Mouse (Mus musculus) right cerebral cortex, adult 18-20 months (tissue): ENCODE results near the gene Rras.

Experiments used
- DNase-seq: peaks from one replicate; pipeline ENCODE4 v3.0.0; 2022; ENCODE audit warnings: mixed read lengths

The Rras gene

DNA sequence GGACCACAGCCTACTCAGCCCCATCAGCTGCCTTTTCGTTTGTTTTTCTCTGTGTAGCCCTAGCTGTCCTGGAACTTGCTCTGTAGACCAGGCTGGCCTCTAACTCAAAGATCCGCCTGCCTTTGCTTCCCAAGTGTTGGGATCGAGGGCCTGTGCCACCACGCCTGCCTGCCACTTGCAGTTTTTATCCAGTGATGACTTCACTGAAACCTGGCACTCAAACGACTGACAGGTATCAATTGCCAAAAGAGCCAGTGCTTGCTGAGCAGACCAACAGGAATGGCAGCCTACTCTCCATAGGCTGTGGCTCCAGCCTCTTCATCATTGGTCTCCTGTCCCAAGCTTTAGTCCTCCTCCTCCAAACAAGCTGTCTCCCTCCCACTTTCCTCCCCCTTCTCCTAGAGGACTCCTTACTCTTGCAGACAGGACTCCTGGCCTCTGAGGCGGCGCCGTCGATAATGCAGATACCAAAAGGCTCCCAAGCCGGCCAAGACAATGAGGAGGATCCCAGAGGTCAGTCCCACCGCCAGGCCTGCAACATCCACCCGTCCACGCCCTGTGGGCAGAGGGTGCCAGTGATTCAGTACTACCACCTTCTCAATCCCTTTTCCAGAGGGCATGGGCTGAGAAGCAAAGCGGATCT, 38.7 kb downstream of the Rras start:
- DNase-seq, result no peak

- DNase-seq, result no peak
Observed at GRCm38 (mm10) chr7:45056972-45057348, 39.2 kb downstream of the Rras start.

GRCm38 (mm10) chr7:45058607-45059571, 41.1 kb downstream of the Rras start:
- DNase-seq, result no peak

- no peak for DNase-seq
Observed at GRCm38 (mm10) chr7:45060632-45061122, 42.9 kb downstream of the Rras start.

- DNase-seq, result no peak
Observed at GRCm38 (mm10) chr7:45061532-45062075, 43.8 kb downstream of the Rras start.

DNA sequence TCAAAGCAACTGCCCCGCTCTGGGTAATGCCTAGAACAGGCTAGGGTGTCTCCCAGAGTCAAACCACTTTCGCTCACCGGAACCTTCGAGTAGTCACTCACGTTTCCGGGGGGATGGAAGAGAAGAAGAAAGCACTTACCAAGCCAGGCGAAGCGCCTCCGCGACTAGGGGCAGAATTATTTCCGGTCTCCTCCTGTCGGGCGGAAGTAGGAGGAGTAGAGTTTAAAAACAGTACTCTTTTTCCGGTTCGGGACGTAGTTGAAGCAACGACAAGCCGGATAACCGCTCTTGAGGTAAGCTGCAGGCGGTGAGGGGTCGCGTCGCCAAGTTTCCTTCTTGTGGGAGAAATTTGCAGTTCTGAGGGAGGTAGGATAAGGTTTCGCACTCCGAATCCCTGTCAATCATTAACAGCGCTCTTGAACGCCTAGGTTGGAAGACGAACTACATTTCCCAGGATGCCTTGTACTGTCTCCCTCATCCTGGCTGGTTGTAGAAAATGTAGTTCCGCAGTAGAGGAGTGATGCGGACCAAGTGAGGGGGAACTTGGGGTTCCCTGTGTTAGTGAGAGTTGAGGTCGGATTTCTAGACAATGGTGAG, 44.6 kb downstream of the Rras start, which contains the start of the genes Nosip and Prrg2:
Gene Nosip (plus strand): TSS at position 191 of the 597 bp plus-strand sequence.
Gene Prrg2 (minus strand): TSS at position 439 of the 597 bp plus-strand sequence.
- DNase-seq, result peak; percentile 95

DNA sequence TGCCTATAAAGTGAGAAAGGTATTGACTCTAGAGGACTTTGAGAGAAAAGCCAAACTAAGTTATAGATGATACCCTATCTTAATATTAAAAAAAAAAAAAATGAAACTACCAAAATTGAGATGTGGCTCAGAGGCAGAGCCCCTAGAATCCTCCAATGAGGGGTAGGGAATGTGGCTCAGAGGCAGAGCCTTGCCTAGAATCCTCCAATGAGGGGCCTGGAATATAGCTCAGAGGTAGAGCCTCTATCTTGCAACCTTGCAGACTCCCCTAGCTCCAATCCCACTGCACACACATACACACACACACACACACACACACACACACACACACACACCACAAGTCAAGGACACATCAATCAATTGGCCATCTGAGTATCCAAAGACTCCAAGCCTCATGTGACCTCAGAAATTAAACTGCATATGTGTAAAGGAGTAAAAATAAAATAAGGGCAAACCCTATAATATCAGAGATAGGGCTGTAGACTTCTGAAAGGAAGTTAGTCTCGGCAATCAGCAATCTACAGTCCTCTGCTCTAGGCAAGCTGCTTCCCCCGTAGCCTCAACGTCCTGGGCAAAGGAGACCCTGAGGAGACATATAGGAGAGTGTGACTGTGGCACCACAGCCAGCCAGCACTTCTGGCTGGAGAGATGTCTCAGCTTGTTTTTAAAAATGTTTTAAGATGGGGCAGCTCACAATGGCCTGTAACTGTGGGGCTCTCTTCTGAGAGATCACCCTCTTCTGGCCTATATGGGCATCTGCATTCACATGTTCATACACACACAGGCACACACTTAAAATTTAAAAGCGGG, 49.6 kb downstream of the Rras start:
- no peak for DNase-seq

GRCm38 (mm10) chr7:45068000-45068318, 50.2 kb downstream of the Rras start:
- DNase-seq, result no peak

- DNase-seq, result no peak
Observed at GRCm38 (mm10) chr7:45069671-45070070, 51.9 kb downstream of the Rras start.
